Mouse (Mus musculus) B cell, adult 62 days (primary cell): Measurements from ENCODE around the gene Lancl3. TPM values are rescaled to one million over a fixed set of nuclear protein-coding genes. Genes with fewer than 3 reads are reported as not detected.

ENCODE experiments used
- total RNA-seq: library from RNA; stranded (reverse); gene quantifications from 4 replicates; pipeline ENCODE4 v1.2.4, GENCODE M21; 2023

Lancl3 gene
- not detected in 4 replicates for total RNA-seq

GRCm38 (mm10) chrX:9199761-9200371, at the start of gene Lancl3:
TSS of gene Lancl3 (plus strand) at chrX:9199902.

GRCm38 (mm10) chrX:9256766-9257165, 57.1 kb downstream of the Lancl3 start, which contains the start of gene Gm14862:
TSS of gene Gm14862 (minus strand) at chrX:9256899.

GRCm38 (mm10) chrX:9272460-9273361, 73.0 kb downstream of the Lancl3 start, which contains the start of gene Xk:
TSS of gene Xk (plus strand) at chrX:9272756.

DNA sequence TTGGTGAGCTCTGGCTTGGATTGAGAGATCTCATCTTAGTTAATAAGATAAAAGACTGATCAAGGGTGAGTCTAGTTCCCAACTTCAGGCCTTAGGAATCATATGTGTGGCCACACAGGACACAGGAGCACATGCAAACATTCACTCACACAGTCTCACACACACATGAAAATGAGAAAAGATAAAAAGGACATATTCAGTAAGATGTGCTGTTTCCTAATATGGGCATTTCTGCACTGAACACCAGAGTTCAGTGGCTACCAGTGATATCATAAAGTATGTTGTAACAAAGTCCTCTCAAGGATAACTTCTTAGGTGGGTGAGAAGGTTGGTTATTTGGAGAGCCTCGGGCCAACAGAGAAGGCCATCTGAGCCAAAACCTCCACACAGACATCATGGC, 83.8 kb downstream of the Lancl3 start, which contains the start of gene H2al1m:
TSS of gene H2al1m (plus strand) at position 301 of the 400 bp plus-strand sequence.

Other genes starting within 250 kb of the Lancl3 start
- not detected in 4 replicates for gene Fthl17b, start 236.9 kb upstream of the Lancl3 start, total RNA-seq
- gene Fthl17c, start 223.3 kb upstream of the Lancl3 start, total RNA-seq = not detected in 4 replicates
- not detected in 4 replicates for gene Fthl17d, start 213.1 kb upstream of the Lancl3 start, total RNA-seq
- gene Fthl17e, start 166.4 kb upstream of the Lancl3 start, total RNA-seq = not detected in 4 replicates
- not detected in 4 replicates for gene Fthl17f, start 136.9 kb upstream of the Lancl3 start, total RNA-seq
- gene 4930402K13Rik, start 95.3 kb upstream of the Lancl3 start, total RNA-seq = not detected in 4 replicates
- not detected in 4 replicates for gene Gm14862, start 57.0 kb downstream of the Lancl3 start, total RNA-seq
- gene Xk, start 72.9 kb downstream of the Lancl3 start, total RNA-seq = 4.0 to 4.8 TPM (median 4.3 TPM) in 4 replicates
- gene H2al1m, start 83.9 kb downstream of the Lancl3 start, total RNA-seq = 1.2 to 1.7 TPM (median 1.6 TPM) in 3 of 4 replicates, not detected in the other
- gene H2al1k, start 150.7 kb downstream of the Lancl3 start, total RNA-seq = not detected in 4 replicates